Comparison of ENCODE assay signal across 12 mouse cellular contexts in genomic region chr15:83165526-83166315, GRCm38 (mm10). TPM values are rescaled to one million over a fixed set of nuclear protein-coding genes. Genes with fewer than 3 reads are reported as not detected.
DNase-seq lines count a peak whose midpoint lies in the region; ATAC-seq and TF ChIP-seq lines count a peak whose summit lies in the region.
"Had no signal": no experiment of that assay in that cellular context is flagged by ENCODE, and none has a peak within 500 bp of the region (broad histone marks: within the 10 kb centered on the region; RNA-seq: fewer than 3 reads in every experiment).

No protein-coding gene starts in this region.

- 60% methylated on average over 13 of the region's 13 CpGs for whole genome bisulfite sequencing in lung, postnatal 0 days
- 87% methylated on average over 13 of the region's 13 CpGs for WGBS in stomach, embryonic 16.5 days

- no peaks in the 10 kb centered on the region for H3K9me3 ChIP-seq in lung, postnatal 0 days (ENCODE audit: low read length)
- H3K9me3 ChIP-seq in stomach, embryonic 16.5 days (replicated peaks; ENCODE audit: control insufficient read depth, low read length): no peaks in the 10 kb centered on the region
- H3K9me3 ChIP-seq: embryonic facial prominence, embryonic 12.5 days; midbrain, embryonic 12.5 days had no signal

- no peak for TF ChIP-seq EP300 in lung, postnatal 0 days (IDR thresholded peaks at IDR 0.05)

- TF ChIP-seq CTCF in gastrocnemius, adult 2 months (IDR thresholded peaks at IDR 0.05): no peak
- TF ChIP-seq CTCF in lung, postnatal 0 days (IDR thresholded peaks at IDR 0.05): no peak
- TF ChIP-seq CTCF in embryonic fibroblast, embryonic 13.5 days (IDR thresholded peaks at IDR 0.05; ENCODE audit: borderline replicate concordance, insufficient read depth, low read length): no peak

- H3K4me3 ChIP-seq in gastrocnemius, adult 2 months: peak overlapping the region; percentile 26; the same call in 1 of the 2 replicates
- no peak overlapping the region for H3K4me3 ChIP-seq in lung, postnatal 0 days (ENCODE audit: low read depth, low read length)
- no peak overlapping the region for H3K4me3 ChIP-seq in embryonic fibroblast, embryonic 13.5 days (ENCODE audit: insufficient read depth, low read length)
- no peak overlapping the region for H3K4me3 ChIP-seq in stomach, embryonic 16.5 days (replicated peaks; ENCODE audit: low read length)
- H3K4me3 ChIP-seq: embryonic facial prominence, embryonic 12.5 days; left cerebral cortex, adult 2 months; midbrain, embryonic 12.5 days had no signal

- peak overlapping the region; percentile 83 for H3K27ac ChIP-seq in gastrocnemius, adult 2 months
- peak overlapping the region; percentile 71; the same call in 1 of the 2 replicates for H3K27ac ChIP-seq in lung, postnatal 0 days (ENCODE audit: low read length)
- H3K27ac ChIP-seq in embryonic fibroblast, embryonic 13.5 days (ENCODE audit: insufficient read depth, low read length): peak overlapping the region; percentile 86
- peak overlapping the region; percentile 91 for H3K27ac ChIP-seq in stomach, embryonic 16.5 days (ENCODE audit: low read length)
- H3K27ac ChIP-seq: left cerebral cortex, adult 2 months; midbrain, embryonic 12.5 days had no signal

- H3K4me1 ChIP-seq in lung, postnatal 0 days (ENCODE audit: insufficient read depth, low read depth, low read length): peaks cover 28% of the 10 kb centered on the region
- peaks cover 30% of the 10 kb centered on the region for H3K4me1 ChIP-seq in embryonic fibroblast, embryonic 13.5 days (ENCODE audit: control insufficient read depth, insufficient read depth, low read length)
- peaks cover 53% of the 10 kb centered on the region for H3K4me1 ChIP-seq in stomach, embryonic 16.5 days (ENCODE audit: control insufficient read depth, insufficient read depth, low read length)

- H3K4me2 ChIP-seq in lung, postnatal 0 days (replicated peaks; ENCODE audit: low read depth, low read length): no peak overlapping the region
- H3K4me2 ChIP-seq in stomach, embryonic 16.5 days (ENCODE audit: low read depth, low read length): no peak overlapping the region
- H3K4me2 ChIP-seq: embryonic facial prominence, embryonic 12.5 days; midbrain, embryonic 12.5 days had no signal

- ATAC-seq in lung, postnatal 0 days: 0 out of 2 replicates have a peak, but pooled peaks have one; percentile 10
- no peak for ATAC-seq in stomach, embryonic 16.5 days (ENCODE audit: insufficient read depth, low FRiP score)
- ATAC-seq: forebrain, embryonic 16.5 days; inflammation-experienced regulatory T-cells, adult 6 months had no signal

- H3K36me3 ChIP-seq in lung, postnatal 0 days (ENCODE audit: insufficient read depth, low read length): peaks cover 8% of the 10 kb centered on the region
- H3K36me3 ChIP-seq in stomach, embryonic 16.5 days (ENCODE audit: control insufficient read depth, insufficient read depth, low read length): peaks cover 3% of the 10 kb centered on the region

- no peaks in the 10 kb centered on the region for H3K27me3 ChIP-seq in lung, postnatal 0 days (replicated peaks; ENCODE audit: insufficient read depth, low read length)
- H3K27me3 ChIP-seq in stomach, embryonic 16.5 days (ENCODE audit: control insufficient read depth, insufficient read depth, low read length): no peaks in the 10 kb centered on the region
- H3K27me3 ChIP-seq: embryonic facial prominence, embryonic 12.5 days; midbrain, embryonic 12.5 days had no signal

- DNase-seq in gastrocnemius, adult 2 months: no peak
- DNase-seq in gastrocnemius, postnatal 25 days: no peak
- peak; percentile 45 for DNase-seq in lung, postnatal 0 days (ENCODE audit: low spot score)
- DNase-seq in lung, postnatal 4 days: no peak
- DNase-seq in left cerebral cortex, adult 8-10 months (ENCODE audit: low spot score in 2 of 2): no peak

- intact Hi-C loops in gastrocnemius, adult 2 months (cut with DNase I): no loop called here

- no peak overlapping the region for H3K9ac ChIP-seq in lung, postnatal 0 days (replicated peaks; ENCODE audit: low read depth)
- H3K9ac ChIP-seq in stomach, embryonic 16.5 days (ENCODE audit: low read length): no peak overlapping the region
- H3K9ac ChIP-seq: embryonic facial prominence, embryonic 12.5 days; midbrain, embryonic 12.5 days had no signal

- TF ChIP-seq POLR2A in embryonic fibroblast, embryonic 13.5 days (IDR thresholded peaks at IDR 0.05; ENCODE audit: low read depth, low read length): no peak

RNA-seq across cellular contexts. Expression of gene Cyb5r3, which starts 6.7 kb away (rescaled TPM):
- total RNA-seq in gastrocnemius, adult 2 months (2021): 10 to 100 TPM; 39.2 to 43.1 TPM
- 10 to 100 TPM; 47.0 to 65.7 TPM for total RNA-seq in gastrocnemius, postnatal 25 days (2021)
- polyA plus RNA-seq in lung, postnatal 0 days (2015; fragmentation: Nextera tagmentation; extraction: Ambion mirVana): 170 and 183 TPM in 2 replicates
- 273 and 297 TPM in 2 replicates for polyA plus RNA-seq in embryonic fibroblast, embryonic 13.5 days (2011; ENCODE audit: insufficient read length, low read depth, missing spikeins)
- polyA plus RNA-seq in stomach, embryonic 16.5 days (2015; fragmentation: Nextera tagmentation; extraction: Ambion mirVana): 211 and 262 TPM in 2 replicates
- 10 to 100 TPM; 74.6 to 85.7 (median 80.2) TPM for total RNA-seq in left cerebral cortex, adult 8-10 months (2022)

RNA-seq across cellular contexts. Expression of gene Poldip3, which starts 16.5 kb away (rescaled TPM):
- total RNA-seq in gastrocnemius, adult 2 months (2021): 10 to 100 TPM; 16.0 to 16.3 TPM
- 10 to 100 TPM; 16.7 to 16.9 TPM for total RNA-seq in gastrocnemius, postnatal 25 days (2021)
- polyA plus RNA-seq in lung, postnatal 0 days (2015; fragmentation: Nextera tagmentation; extraction: Ambion mirVana): 77.0 and 78.8 TPM in 2 replicates
- polyA plus RNA-seq in embryonic fibroblast, embryonic 13.5 days (2011; ENCODE audit: insufficient read length, low read depth, missing spikeins): 70.6 and 78.3 TPM in 2 replicates
- polyA plus RNA-seq in stomach, embryonic 16.5 days (2015; fragmentation: Nextera tagmentation; extraction: Ambion mirVana): 121 and 128 TPM in 2 replicates
- total RNA-seq in left cerebral cortex, adult 8-10 months (2022): 10 to 100 TPM; 93.8 to 98.2 (median 96.0) TPM

RNA-seq across cellular contexts. Expression of gene Rrp7a, which starts 43.1 kb away (rescaled TPM):
- 10 to 100 TPM; 34.3 to 41.3 TPM for total RNA-seq in gastrocnemius, adult 2 months (2021)
- 10 to 100 TPM; 41.8 to 42.8 TPM for total RNA-seq in gastrocnemius, postnatal 25 days (2021)
- 38.2 and 40.2 TPM in 2 replicates for polyA plus RNA-seq in lung, postnatal 0 days (2015; fragmentation: Nextera tagmentation; extraction: Ambion mirVana)
- 70.9 and 72.7 TPM in 2 replicates for polyA plus RNA-seq in embryonic fibroblast, embryonic 13.5 days (2011; ENCODE audit: insufficient read length, low read depth, missing spikeins)
- 65.5 and 66.0 TPM in 2 replicates for polyA plus RNA-seq in stomach, embryonic 16.5 days (2015; fragmentation: Nextera tagmentation; extraction: Ambion mirVana)
- 100 to 1,000 TPM; 128 to 155 (median 146) TPM for total RNA-seq in left cerebral cortex, adult 8-10 months (2022)

Comparison
In these comparisons a context has a peak if more than half of its experiments do, and no peak if none do; other contexts are left out.
1. RNA of gene Poldip3, which starts 16.5 kb away (total RNA-seq): 93.8 to 98.2 TPM in left cerebral cortex, adult 8-10 months; 16.7 to 16.9 TPM in gastrocnemius, postnatal 25 days and 16.0 to 16.3 TPM in gastrocnemius, adult 2 months; every median in the first group is over 4 times any median in the second.
2. Peak in every context shown above with its lines, with median percentiles within 50 percentile points of each other: H3K27ac ChIP-seq.